Mouse (Mus musculus) layer of hippocampus, postnatal 10 days (tissue): ENCODE results near the gene Tnfrsf21. TPM values are rescaled to one million over a fixed set of nuclear protein-coding genes. Genes with fewer than 3 reads are reported as not detected.

Experiments
- DNase-seq, 2 experiments: peaks; one replicate each; pipeline ENCODE4 v3.0.0; 2021; ENCODE audit warnings: low spot score in 2 of 2
- total RNA-seq, 2 experiments: library from RNA; stranded (reverse); gene quantifications; 2 replicates each; pipeline ENCODE4 v1.2.3; 2021

Gene Tnfrsf21
- total RNA-seq, 2 experiments from 2014 or later: 97.8 to 98.5 TPM

- DNase-seq: no peak
Observed at GRCm38 (mm10) chr17:43128908-43129533, 112.7 kb downstream of the Tnfrsf21 start.

- DNase-seq: no peak
Observed at GRCm38 (mm10) chr17:43130115-43130869, 113.9 kb downstream of the Tnfrsf21 start.

- DNase-seq: no peak
Observed at GRCm38 (mm10) chr17:43130870-43131264, 114.5 kb downstream of the Tnfrsf21 start.

GRCm38 (mm10) chr17:43132477-43132876 lies 116.1 kb downstream of the Tnfrsf21 start:
- DNase-seq: no peak

GRCm38 (mm10) chr17:43133106-43133505 lies 116.8 kb downstream of the Tnfrsf21 start:
- no peak for DNase-seq

- no peak for DNase-seq
Observed at GRCm38 (mm10) chr17:43134991-43135390, 118.6 kb downstream of the Tnfrsf21 start.

- no peak for DNase-seq
Observed at GRCm38 (mm10) chr17:43135398-43136265, 119.3 kb downstream of the Tnfrsf21 start.

- DNase-seq: no peak
Observed at GRCm38 (mm10) chr17:43136720-43137119, 120.4 kb downstream of the Tnfrsf21 start.

- no peak for DNase-seq
Observed at GRCm38 (mm10) chr17:43137838-43138237, 121.5 kb downstream of the Tnfrsf21 start.

- no peak for DNase-seq
Observed at GRCm38 (mm10) chr17:43138356-43138755, 122.0 kb downstream of the Tnfrsf21 start.

Other genes starting within 250 kb of the Tnfrsf21 start
- gene Cd2ap, start 139.9 kb upstream of the Tnfrsf21 start, total RNA-seq: 10 to 100 TPM; 22.1 to 26.7 TPM